Mouse (Mus musculus): Measurements from ENCODE around the gene Mettl22.

The Mettl22 gene

GRCm38 (mm10) chr16:8470603-8471481 lies at the start of gene Mettl22:
Gene Mettl22 (plus strand): TSS chr16:8470788.
- peak; percentile 92 for DNase-seq (ENCODE audit: low spot score)

GRCm38 (mm10) chr16:8420842-8421241 lies 49.7 kb upstream of the Mettl22 start:
- no peak for DNase-seq (ENCODE audit: low spot score)

DNA sequence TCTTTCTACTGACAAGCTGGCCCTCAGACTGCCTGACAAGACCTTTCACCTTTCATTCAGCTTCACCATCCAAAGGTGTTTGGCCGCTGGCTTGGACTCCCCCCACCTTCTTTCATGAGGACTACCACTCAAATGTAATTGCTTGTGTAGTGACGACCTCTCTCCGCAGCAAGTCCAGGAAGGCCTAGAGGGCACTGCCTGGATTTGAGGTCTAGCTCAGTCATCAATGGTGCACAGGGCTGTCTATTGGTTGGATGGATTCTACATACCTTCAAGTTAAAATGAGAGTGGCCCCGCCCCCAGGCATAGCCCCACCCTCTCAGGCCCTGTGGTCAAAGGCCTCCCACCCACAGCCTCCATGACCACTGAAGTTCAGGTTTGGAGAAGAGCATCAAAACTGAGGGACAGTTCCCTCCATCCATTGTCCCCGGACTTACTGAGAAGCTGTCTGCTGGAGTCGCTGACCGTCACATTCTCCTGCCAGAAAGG lies 46.9 kb upstream of the Mettl22 start:
- DNase-seq (ENCODE audit: low spot score), result no peak

GRCm38 (mm10) chr16:8424161-8424970 lies 46.2 kb upstream of the Mettl22 start:
- DNase-seq (ENCODE audit: low spot score), result no peak

- DNase-seq (ENCODE audit: low spot score), result no peak
These were observed 45.6 kb upstream of the Mettl22 start, which contains the start of gene Tmem114 for GRCm38 (mm10) chr16:8424971-8425330. Gene Tmem114 (minus strand): TSS chr16:8425136.

- no peak for DNase-seq (ENCODE audit: low spot score)
These were observed 44.9 kb upstream of the Mettl22 start for GRCm38 (mm10) chr16:8425736-8426135.

GRCm38 (mm10) chr16:8429531-8429930 lies 41.1 kb upstream of the Mettl22 start:
- DNase-seq (ENCODE audit: low spot score), result no peak

- no peak for DNase-seq (ENCODE audit: low spot score)
These were observed 38.0 kb upstream of the Mettl22 start for GRCm38 (mm10) chr16:8432616-8433015.

DNA sequence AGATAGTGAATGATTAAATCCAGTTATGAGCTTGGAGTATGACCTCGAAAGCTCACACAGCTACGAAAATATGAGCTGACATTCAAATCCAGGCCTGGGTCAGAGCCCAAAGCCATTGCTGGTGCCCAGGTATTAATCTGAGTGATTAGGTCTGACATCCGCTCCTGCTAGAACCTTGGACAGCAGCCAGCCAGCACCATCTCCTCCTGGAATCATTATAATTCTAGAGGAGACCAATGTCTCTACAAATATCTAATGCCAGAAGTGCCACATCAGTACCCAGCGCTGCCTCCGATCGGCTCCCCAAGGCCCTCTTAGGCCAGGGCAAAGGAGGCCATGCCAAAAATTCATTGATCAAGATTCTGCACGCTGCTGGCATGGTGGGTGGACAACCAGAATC lies 25.7 kb upstream of the Mettl22 start:
- no peak for DNase-seq (ENCODE audit: low spot score)

GRCm38 (mm10) chr16:8446256-8446655 lies 24.3 kb upstream of the Mettl22 start:
- no peak for DNase-seq (ENCODE audit: low spot score)

DNA sequence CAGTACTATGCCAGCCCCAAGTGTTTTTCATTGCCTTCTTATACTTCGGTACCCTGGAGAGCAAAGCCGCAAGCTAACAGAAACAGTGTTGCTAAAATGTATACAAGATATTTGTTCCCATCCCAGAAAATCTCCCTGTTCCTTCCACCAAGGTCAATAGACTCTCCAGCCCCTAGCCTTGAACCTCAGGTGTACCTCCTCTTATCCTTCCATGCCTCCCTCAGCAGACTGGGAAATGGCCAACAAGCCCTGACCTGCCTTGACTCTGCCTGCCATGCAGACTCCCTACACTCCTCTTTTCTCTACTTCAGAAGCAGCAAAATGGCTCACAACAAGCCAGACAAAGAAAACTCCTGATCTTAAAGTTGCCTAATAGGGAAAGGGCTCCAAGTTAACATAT lies 17.3 kb upstream of the Mettl22 start:
- DNase-seq (ENCODE audit: low spot score), result no peak

DNA sequence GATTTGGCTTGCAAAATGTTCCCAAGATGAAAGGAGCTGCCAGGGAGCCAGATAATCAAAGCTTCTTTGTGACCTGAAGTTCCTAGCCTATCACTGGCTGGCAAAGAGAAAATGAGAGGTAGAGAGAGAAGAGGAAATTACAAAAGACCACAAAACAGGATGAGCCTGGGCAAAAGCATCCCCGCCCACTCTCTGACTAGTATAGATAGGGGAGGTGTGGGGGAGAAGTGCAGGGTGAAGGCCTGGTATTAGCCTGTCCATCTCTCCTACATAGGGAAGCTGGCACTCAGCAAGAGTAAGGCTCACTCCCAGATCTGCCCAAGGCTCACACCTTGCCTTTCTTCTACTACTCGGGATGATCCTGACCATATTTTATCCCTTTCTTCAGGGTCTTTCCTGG lies 15.4 kb upstream of the Mettl22 start:
- peak; percentile 54 for DNase-seq (ENCODE audit: low spot score)

- no peak for DNase-seq (ENCODE audit: low spot score)
These were observed 12.2 kb upstream of the Mettl22 start for GRCm38 (mm10) chr16:8458391-8458790.

- DNase-seq (ENCODE audit: low spot score), result peak; percentile 46
These were observed 11.5 kb upstream of the Mettl22 start for GRCm38 (mm10) chr16:8459098-8459497.

GRCm38 (mm10) chr16:8470132-8470531 lies 456 bp upstream of the Mettl22 start:
- no peak for DNase-seq (ENCODE audit: low spot score)

- DNase-seq (ENCODE audit: low spot score), result no peak
These were observed 16.9 kb downstream of the Mettl22 start for GRCm38 (mm10) chr16:8487396-8488005.

GRCm38 (mm10) chr16:8489340-8489739 lies 18.8 kb downstream of the Mettl22 start:
- DNase-seq (ENCODE audit: low spot score), result no peak

GRCm38 (mm10) chr16:8491743-8492490 lies 21.3 kb downstream of the Mettl22 start:
- DNase-seq (ENCODE audit: low spot score), result no peak

- DNase-seq (ENCODE audit: low spot score), result peak; percentile 38
These were observed 23.7 kb downstream of the Mettl22 start for GRCm38 (mm10) chr16:8494268-8494667.

DNA sequence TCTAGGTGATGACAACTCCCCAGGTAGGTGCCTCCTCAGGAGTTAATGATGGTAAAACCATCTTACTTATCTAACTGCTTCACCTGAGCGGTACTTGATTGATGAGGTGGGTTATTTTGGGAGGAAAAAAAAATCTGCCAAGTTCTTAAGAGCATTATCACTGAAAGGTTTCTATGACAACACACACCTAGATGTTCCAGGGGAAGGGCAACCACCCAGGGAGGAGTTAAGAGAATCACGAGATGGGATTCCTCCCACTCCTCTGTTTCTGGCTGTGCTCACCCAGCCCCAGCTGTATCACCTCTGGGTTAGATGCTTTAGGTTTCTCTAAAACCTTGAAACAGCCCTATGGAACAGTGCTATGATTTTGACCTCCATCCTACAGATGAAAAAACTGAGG lies 26.4 kb downstream of the Mettl22 start:
- DNase-seq (ENCODE audit: low spot score), result no peak

- no peak for DNase-seq (ENCODE audit: low spot score)
These were observed 33.7 kb downstream of the Mettl22 start for GRCm38 (mm10) chr16:8504271-8504670.

GRCm38 (mm10) chr16:8509894-8510293 lies 39.3 kb downstream of the Mettl22 start:
- DNase-seq (ENCODE audit: low spot score), result no peak
